Mouse (Mus musculus) liver, embryonic 14.5 days (tissue): Measurements from ENCODE around the gene Atp8a2.

Source experiments
- CTCF ChIP-seq: IDR thresholded peaks from 2 replicates; pipeline ENCODE4 v1.5.1; 2016; ENCODE audit warnings: antibody characterized with exemption, low read depth, control low read depth
- EP300 ChIP-seq: IDR thresholded peaks from 2 replicates; pipeline ENCODE4 v1.6.1; 2016; ENCODE audit warnings: antibody characterized with exemption, low read depth

DNA sequence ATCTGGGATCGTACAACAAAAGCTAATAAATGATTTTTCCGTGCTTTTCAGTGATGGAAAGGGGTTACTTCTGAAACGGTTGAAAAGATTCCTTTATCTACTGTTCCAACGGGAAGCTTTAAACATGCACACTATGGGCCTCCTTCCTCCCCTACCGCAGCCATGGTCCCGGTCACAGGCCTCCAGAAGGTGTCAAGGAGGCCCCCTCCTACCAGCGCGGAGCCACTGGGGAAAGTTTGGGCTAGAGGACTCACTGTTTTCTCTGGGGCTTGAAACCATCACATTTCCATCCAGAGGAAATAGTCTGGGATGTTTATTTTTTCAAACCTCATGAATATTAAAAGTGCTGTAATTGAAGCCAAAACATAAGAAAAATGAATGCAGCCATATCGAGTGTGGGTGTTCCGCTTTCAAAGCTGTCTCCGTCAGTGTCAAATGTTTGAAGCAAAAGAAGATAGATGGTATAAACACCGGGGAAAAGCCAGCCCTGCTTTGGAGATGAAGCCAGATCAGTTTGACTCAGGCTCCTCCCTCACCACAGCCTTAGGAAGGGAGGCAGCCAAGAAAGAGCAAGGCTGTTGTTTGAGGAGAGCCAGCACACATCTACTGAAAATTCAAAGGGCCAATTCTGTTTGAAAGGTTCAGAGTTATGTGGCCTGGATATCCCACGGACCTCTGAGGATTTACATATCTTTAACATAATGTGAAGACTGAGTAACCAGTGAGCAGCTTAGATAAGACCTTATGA, 481.1 kb downstream of the Atp8a2 start:
- no peak for TF ChIP-seq CTCF
- TF ChIP-seq EP300 = no peak
